Mouse (Mus musculus) retina, postnatal 1 day (tissue): ENCODE data around the gene Usp3.

Experiments
- DNase-seq: peaks from one replicate; pipeline ENCODE4 v3.0.0-alpha.2; 2012

Usp3 gene

GRCm38 (mm10) chr9:66601006-66601405, 8.1 kb upstream of the Usp3 start:
- no peak for DNase-seq

DNA sequence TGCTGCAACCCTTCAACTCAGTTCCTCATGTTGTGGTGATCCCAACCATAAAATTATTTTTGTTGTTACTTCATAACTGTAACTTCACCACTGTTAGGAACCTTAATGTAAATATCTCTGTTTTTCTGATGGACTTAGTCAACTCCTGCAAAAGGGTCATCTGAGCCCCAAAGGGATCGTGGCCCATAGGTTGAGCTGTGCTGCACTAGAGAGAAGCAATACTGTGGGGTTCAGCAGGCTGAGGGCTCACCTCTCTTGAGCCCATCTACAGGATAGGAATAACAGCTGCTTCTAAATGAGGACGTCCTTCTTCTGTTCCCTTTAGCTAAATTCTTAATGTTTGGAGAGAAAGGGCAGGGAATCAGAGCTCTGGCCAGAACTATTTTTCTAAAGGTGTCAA, 7.6 kb upstream of the Usp3 start:
- no peak for DNase-seq

GRCm38 (mm10) chr9:66599577-66599976, 6.6 kb upstream of the Usp3 start:
- DNase-seq: peak; percentile 69

DNA sequence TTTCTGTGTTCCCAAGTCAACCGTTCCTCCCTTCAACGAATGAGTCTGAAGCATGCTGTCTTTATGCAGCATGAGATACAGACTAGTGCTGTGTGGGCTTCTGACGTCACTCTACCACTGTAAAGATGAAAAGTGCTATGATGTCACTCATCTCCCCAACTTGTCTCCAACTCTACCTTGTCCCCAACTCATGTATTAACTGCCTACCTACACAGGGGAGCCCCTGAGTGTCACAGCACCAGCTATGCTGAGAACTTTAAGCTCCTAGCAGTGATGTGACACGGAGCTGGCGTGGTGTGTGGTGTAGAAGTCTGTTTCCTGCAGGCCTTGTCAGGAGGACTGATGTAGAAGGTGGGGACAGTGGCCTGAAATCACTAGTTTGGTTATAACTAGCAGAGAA, 5.7 kb upstream of the Usp3 start:
- DNase-seq: no peak

GRCm38 (mm10) chr9:66597480-66598215, 4.7 kb upstream of the Usp3 start:
- no peak for DNase-seq

- DNase-seq: no peak
These were observed 4.1 kb upstream of the Usp3 start for GRCm38 (mm10) chr9:66597076-66597475.

DNA sequence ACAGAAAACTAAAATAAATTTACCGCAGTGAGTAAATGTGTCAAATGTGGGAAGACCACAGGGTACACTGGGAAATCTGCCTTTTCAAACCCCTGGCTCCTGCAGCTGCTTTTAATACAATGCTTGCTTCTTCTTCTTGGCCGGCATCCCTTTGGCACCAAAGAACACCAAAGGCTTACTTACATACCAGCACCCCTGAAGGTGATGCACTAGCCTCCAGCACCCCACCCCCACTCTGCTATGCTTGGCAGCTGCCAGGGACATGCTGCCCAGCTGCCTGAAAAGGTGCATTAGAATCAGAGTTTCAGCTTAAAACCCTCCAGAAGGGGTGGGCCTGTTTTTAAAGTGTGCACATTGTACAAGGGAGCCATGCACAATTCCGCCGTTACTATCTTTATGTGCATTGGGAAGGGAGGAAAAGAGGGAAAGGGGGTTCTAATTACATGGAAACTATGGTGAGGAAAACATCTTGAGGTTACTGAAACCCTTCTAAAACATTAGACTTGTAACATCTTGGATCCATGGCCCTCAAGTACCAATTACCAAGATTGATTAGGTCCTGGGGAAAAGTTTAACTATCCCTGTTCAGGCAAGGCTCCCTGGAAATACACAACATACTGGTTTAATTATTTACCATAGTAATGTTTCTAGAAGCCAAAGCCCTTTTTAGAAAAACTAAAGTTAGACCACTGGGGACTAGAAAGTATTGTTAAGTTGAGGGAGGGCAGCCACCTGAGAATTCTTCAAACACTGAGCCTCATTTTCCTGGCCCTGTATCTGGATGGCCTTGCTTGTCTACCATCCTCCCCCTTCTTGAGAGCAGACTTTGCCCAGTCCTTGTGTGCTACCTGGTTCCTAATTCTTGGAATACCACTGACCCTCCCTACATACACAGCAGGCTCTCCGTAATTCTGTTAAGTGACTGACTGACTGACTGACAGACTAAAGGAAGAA, 3.1 kb upstream of the Usp3 start:
- DNase-seq: no peak

- DNase-seq: no peak
These were observed 1.1 kb upstream of the Usp3 start for GRCm38 (mm10) chr9:66594061-66594460.

GRCm38 (mm10) chr9:66593613-66593969, 649 bp upstream of the Usp3 start:
- DNase-seq: no peak

- DNase-seq: peak; percentile 60
These were observed 894 bp downstream of the Usp3 start for GRCm38 (mm10) chr9:66591851-66592645.

- no peak for DNase-seq
These were observed 2.9 kb downstream of the Usp3 start for GRCm38 (mm10) chr9:66590051-66590450.

- no peak for DNase-seq
These were observed 5.9 kb downstream of the Usp3 start for GRCm38 (mm10) chr9:66587016-66587415.

DNA sequence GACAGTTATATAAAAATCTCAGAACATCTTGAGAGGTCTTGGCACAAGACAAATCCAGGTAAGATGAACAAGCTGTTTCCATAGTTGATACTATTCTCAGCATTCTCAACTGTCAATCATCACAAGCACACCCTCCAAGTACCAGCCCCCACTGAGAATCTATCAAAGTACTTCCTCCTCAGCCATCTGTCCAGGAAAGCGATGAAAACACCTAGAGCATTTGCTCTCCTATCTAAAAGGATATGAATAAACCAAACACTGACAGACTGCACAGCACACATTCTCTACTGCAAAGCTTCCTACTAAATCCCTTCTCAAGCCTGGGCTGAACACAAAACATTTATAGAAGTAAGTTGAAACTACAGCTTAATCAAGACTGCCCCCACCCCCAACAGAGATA, 6.4 kb downstream of the Usp3 start:
- peak; percentile 18 for DNase-seq

DNA sequence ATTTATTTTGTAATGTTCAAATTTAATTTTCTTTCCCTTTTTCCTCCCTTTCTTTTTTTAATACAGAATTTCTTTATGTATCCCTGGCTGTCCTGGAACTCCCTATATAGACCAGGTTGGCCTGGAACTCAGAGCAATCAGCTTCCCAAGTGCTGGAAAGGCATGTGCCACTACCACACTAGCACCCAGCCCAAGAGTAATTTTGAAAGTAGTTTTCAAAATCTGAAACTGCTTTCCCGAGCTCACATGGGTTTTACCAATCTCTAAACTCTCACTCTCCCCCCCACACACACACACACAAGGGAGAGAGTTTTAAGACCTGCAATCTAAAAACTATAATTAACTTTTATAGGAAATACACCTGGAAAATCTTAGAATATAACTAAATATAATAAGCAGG, 7.8 kb downstream of the Usp3 start:
- no peak for DNase-seq

DNA sequence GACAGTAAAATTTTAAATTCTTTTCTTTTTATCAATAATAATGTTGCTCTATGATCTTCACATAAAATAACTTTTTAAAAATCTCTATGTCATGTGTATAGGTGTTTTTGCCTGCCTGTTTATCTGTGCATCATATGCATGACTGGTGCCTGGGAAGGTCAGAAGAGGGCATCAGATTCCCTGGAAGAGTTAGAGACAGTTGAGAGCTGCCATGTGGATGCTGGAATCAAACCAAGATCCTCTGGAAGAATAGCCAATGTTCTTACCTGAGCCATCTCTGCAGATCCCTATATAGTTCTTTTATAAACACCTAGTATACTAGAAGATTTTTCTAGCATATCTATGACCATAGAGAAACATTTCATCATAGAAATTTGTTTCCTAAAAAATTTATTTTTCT, 8.8 kb downstream of the Usp3 start:
- no peak for DNase-seq

GRCm38 (mm10) chr9:66583244-66583643, 9.7 kb downstream of the Usp3 start:
- no peak for DNase-seq

DNA sequence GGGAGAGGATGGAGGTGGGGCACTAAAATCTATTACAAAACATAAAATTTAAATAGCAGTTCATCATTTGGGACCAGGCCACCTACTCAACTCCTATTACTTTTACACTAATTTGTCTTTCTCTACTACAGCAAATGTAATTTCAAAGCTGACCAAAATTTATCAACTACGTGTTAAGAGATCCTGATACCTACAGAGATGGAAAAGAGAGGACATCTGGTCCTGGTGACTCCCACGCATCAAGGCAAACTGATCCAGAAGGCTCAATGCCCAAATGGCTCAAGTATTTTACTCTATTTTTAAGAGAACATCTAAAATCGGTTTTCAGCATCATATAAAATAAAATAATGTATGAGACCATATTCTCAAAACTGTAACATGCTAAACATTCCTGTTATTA, 11.2 kb downstream of the Usp3 start:
- DNase-seq: no peak

GRCm38 (mm10) chr9:66580722-66581121, 12.2 kb downstream of the Usp3 start:
- no peak for DNase-seq

DNA sequence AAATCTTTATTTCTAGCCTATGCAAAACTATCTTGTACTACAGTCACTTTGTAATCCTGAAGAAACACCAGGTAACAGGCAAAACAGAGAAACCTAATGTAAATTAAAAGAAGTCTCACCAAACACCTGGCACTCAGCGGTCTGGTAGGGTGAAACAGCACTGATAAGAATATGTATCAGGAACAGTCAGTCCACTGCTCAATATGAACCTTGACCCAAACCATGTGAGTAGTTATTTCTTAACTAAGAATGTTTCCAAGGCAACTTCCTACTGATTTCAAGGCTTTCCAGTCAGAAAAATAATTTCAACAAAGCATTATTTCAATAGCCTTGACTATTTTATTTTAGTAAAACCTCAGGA, 17.1 kb downstream of the Usp3 start:
- DNase-seq: no peak

GRCm38 (mm10) chr9:66575041-66575877, 17.7 kb downstream of the Usp3 start:
- no peak for DNase-seq

GRCm38 (mm10) chr9:66571986-66572700, 20.8 kb downstream of the Usp3 start:
- no peak for DNase-seq

DNA sequence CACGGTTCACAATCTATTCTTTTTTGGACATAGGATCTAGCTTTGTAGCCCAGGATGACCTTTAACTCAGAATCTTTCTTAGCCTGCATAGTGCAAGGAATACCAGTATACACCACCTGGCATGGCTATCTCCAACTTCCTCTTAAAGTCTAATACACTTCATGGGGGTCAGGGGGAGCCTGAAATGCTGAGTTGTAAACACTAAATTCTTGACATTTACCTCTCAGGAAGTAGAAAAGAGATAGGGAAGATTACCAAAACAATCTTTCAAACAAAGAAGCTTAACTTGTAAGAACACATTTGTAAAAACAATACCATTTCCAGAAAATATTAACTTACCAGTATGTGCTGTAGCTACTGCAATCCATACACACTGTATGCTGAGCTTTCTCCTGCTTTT, 30.7 kb downstream of the Usp3 start:
- no peak for DNase-seq
